Mouse (Mus musculus) CH12F3 (cell line): ENCODE measurements around the gene Gm8978.
"Not testable (repeated sequence)": the region's sequence is repeated elsewhere in the genome, so short reads cannot be mapped to it uniquely, and the experiment has no call there.

Source experiments
- in situ Hi-C: fragments of 300-500 bp; cut with MboI; formaldehyde crosslinking; loops from 2 replicates; pipeline ENCODE4 v1.14.3; 2020; ENCODE audit warnings: low sequenced_read_pairs

Gene Gm8978

DNA sequence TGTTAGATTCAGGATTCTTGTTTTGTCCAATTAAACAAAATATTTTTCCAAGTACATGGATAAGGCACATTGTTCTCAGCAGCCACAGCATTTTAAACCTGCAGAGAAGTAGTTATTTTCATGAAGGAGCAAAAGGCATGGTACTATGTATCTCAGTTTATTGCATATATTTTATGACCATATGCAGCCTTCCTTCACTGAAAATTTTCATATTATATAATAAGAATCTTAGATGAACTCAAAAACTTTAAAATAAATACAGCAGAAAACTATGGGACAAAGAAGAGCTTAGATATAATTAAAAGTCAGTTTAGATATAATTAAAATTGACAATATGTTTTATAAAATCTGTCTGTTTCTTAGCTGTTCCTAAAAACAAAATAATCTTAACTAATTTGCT lies at the start of gene Gm8978:
Gene Gm8978, minus strand, starts transcription at position 101 of the 400 bp plus-strand sequence.
- in situ Hi-C loops, result not testable (repeated sequence)

DNA sequence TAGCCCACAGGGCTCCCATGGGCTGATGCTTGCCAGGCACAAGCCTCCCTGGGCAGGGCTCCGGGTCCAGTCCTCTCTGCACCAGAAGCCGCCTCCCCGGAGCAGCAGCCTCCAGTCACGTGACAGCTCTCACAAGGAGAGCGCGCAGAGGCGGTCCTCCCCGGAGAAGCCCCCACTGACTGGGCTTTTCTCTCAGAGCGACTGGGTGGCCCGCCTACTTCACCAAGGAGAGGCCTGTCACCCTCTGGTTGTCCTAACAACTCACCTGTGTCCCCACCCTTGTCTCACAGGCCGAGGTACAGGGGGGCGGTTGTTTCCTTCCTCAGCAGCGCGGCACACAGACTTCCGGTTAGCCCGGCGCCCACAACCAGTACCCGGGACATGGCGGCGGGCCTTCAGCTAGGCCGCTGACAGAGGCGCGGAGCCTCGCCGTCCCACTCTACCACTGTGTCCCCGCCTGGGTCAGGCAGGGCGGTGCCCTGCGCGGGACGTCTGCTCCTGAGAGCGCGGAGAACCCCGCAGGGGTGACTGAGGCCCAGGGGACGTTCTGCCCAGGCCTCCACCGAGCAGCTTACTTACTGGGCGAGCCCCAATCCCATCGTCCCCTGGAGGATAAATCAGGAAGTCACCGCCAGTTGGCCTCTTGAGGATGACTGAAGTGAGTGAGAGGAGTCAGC lies 35.3 kb downstream of the Gm8978 start:
- in situ Hi-C loops, result not testable (repeated sequence)

GRCm38 (mm10) chr19:33568551-33568950 lies 56.5 kb downstream of the Gm8978 start:
- in situ Hi-C loops, result not testable (repeated sequence)
